Mouse (Mus musculus): ENCODE results near the gene Olfr1221. TPM values are rescaled to one million over a fixed set of nuclear protein-coding genes. Genes with fewer than 3 reads are reported as not detected.

Gene Olfr1221
- total RNA-seq (2023), result not detected in 2 replicates

GRCm38 (mm10) chr2:89117183-89117582 lies at the start of gene Olfr1221:
TSS of gene Olfr1221 (minus strand) at chr2:89117283.

GRCm38 (mm10) chr2:89163991-89164390 lies 46.9 kb upstream of the Olfr1221 start, which contains the start of gene Olfr1224-ps1:
TSS of gene Olfr1224-ps1 (minus strand) at chr2:89164091.

GRCm38 (mm10) chr2:89151460-89151859 lies 34.4 kb upstream of the Olfr1221 start, which contains the start of gene Olfr1223:
TSS of gene Olfr1223 (minus strand) at chr2:89151560.

GRCm38 (mm10) chr2:89132954-89133353 lies 15.9 kb upstream of the Olfr1221 start, which contains the start of gene Olfr1222:
TSS of gene Olfr1222 (minus strand) at chr2:89133054.

DNA sequence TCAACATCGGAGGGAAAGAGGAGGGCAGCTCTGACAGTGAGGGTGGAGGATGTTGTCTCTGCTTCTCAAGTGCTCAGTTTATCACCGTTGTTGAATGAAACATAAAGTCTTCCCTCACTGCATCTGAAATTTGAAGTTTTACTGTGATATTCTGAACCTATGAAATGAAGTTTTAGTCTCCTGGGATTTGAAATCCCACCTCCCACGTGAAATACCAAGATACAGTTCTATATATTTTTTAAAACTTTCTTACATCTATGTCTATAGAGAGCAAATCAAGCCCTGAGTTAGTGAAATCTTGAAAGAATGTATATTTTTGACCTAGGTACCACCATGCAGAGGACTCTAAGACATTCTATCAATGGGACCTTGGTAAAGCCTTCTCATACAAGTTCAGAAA lies 10.3 kb downstream of the Olfr1221 start, which contains the start of gene Olfr1220:
Gene Olfr1220, minus strand, starts transcription at position 101 of the 400 bp plus-strand sequence.

GRCm38 (mm10) chr2:89083413-89083812 lies 33.7 kb downstream of the Olfr1221 start, which contains the start of gene Olfr1219:
TSS of gene Olfr1219 (minus strand) at chr2:89083513.

DNA sequence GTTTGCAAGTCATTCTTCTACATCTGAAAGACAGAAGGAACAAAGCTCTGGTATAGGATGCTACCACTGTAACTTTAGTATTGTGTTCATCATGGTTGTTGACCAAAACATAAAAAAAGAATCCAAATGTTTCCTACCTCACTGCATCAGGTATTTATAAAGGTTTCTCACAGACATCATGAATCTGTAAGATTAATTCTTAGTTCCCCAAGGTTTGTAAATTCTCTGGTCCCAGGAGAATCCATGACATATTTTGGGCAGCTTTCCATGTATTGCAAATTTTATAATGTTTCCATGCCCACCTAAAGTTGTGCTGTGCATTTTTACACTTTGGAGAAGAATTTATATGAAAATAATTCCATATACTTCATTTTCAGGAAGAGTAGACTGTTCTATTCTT lies 56.0 kb downstream of the Olfr1221 start, which contains the start of gene Olfr1218:
Gene Olfr1218, minus strand, starts transcription at position 101 of the 400 bp plus-strand sequence.

Other genes with a start within 250 kb of the Olfr1221 start
- not detected in 2 replicates for gene Olfr1208, start 215.0 kb downstream of the Olfr1221 start, total RNA-seq (2023)
- not detected in 2 replicates for gene Olfr1209, start 202.1 kb downstream of the Olfr1221 start, total RNA-seq (2023)
- gene Olfr1211, start 179.2 kb downstream of the Olfr1221 start, total RNA-seq (2023), result not detected in 2 replicates
- gene Olfr1212, start 163.3 kb downstream of the Olfr1221 start, total RNA-seq (2023), result not detected in 2 replicates
- gene Gm13762, start 137.0 kb downstream of the Olfr1221 start, total RNA-seq (2023), result not detected in 2 replicates
- gene Olfr1214, start 124.6 kb downstream of the Olfr1221 start, total RNA-seq (2023), result not detected in 2 replicates
- gene Olfr1215, start 110.3 kb downstream of the Olfr1221 start, total RNA-seq (2023), result not detected in 2 replicates
- gene Olfr1216, start 98.9 kb downstream of the Olfr1221 start, total RNA-seq (2023), result not detected in 2 replicates
- gene Olfr1217, start 85.2 kb downstream of the Olfr1221 start, total RNA-seq (2023), result not detected in 2 replicates
- not detected in 2 replicates for gene Olfr1218, start 56.1 kb downstream of the Olfr1221 start, total RNA-seq (2023)
- not detected in 2 replicates for gene Olfr1219, start 33.8 kb downstream of the Olfr1221 start, total RNA-seq (2023)
- gene Olfr1220, start 10.4 kb downstream of the Olfr1221 start, total RNA-seq (2023), result not detected in 2 replicates
- not detected in 2 replicates for gene Olfr1222, start 15.8 kb upstream of the Olfr1221 start, total RNA-seq (2023)
- not detected in 2 replicates for gene Olfr1223, start 34.3 kb upstream of the Olfr1221 start, total RNA-seq (2023)
- not detected in 2 replicates for gene Olfr1224-ps1, start 46.8 kb upstream of the Olfr1221 start, total RNA-seq (2023)
- not detected in 2 replicates for gene Olfr1225, start 57.4 kb upstream of the Olfr1221 start, total RNA-seq (2023)
- not detected in 2 replicates for gene Olfr1226, start 82.8 kb upstream of the Olfr1221 start, total RNA-seq (2023)
- gene Olfr1228, start 136.8 kb upstream of the Olfr1221 start, total RNA-seq (2023), result not detected in 2 replicates
- gene Olfr1229, start 170.7 kb upstream of the Olfr1221 start, total RNA-seq (2023), result not detected in 2 replicates
- not detected in 2 replicates for gene Olfr1230, start 180.0 kb upstream of the Olfr1221 start, total RNA-seq (2023)
- gene Olfr1231, start 189.8 kb upstream of the Olfr1221 start, total RNA-seq (2023), result not detected in 2 replicates
- gene Olfr1232, start 212.4 kb upstream of the Olfr1221 start, total RNA-seq (2023), result not detected in 2 replicates
- gene Olfr1233, start 225.1 kb upstream of the Olfr1221 start, total RNA-seq (2023), result not detected in 2 replicates
- not detected in 2 replicates for gene Olfr1234, start 247.6 kb upstream of the Olfr1221 start, total RNA-seq (2023)

Data from neutrophil, adult 65 days (primary cell).